Mouse (Mus musculus): ENCODE results near the gene Gstt3. TPM values are rescaled to one million over a fixed set of nuclear protein-coding genes. Genes with fewer than 3 reads are reported as not detected.
A peak's percentile ranks its signal among the peaks of the same experiment; 100 is the strongest.
"Not testable (repeated sequence)": the region's sequence is repeated elsewhere in the genome, so short reads cannot be mapped to it uniquely, and the experiment has no call there.

Gene Gstt3
- polyA plus RNA-seq, 1 experiment = 10.4 TPM

- DNase-seq (ENCODE audit: extremely low spot score in 1 of 2, low spot score in 1 of 2) = no peak
These were observed 4.2 kb upstream of the Gstt3 start for GRCm38 (mm10) chr10:75785442-75785841.

DNA sequence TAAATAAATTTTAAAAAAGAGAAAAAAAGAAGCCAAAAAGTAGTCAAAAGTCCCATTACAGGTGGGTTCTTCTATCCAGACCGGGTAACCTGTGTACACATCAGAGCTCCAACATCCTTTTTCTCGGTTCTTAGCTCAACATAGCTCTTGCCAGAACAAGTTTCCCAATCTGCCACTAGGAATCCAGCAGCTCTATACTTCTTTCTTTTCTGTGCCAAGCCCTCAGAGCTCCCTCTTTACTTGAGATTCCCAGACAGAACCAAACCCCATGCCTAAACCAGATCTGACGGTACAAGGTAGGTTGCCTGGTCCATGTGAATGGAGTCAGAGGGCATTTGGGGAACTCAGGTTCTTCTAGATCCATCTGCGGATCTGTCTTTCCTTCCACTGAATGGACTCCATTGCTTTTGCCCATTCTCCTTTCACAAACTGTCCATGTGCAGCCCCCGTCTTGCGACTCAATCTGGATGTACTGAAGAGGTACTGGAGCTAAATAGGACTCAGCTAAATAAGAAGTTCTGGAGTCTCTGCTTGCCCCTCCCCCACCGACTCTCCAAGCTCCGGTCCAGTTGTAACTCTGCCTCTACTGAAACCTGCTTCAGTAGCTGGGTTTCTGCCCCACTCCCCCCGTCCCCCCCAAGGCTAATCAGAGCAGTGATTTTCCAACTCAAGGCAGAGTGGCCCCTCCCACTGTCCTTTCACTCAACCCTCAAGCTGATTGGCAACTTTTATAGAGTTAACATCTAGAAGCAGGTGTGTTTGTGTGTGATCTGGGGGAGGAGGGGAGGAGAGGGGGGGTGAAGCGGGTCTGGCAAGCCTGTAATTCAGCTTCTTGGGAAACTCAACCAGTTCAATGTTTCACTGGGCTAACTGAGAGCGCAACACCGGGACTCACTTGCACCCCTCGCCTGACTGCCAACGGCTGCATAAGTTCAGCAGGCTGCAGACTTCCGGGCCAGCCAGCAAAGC lies 1.7 kb downstream of the Gstt3 start:
- no peak for DNase-seq (ENCODE audit: extremely low spot score in 1 of 2, low spot score in 1 of 2)

- no peak for DNase-seq (ENCODE audit: extremely low spot score in 1 of 2, low spot score in 1 of 2)
These were observed 3.3 kb downstream of the Gstt3 start for GRCm38 (mm10) chr10:75777885-75778284.

DNA sequence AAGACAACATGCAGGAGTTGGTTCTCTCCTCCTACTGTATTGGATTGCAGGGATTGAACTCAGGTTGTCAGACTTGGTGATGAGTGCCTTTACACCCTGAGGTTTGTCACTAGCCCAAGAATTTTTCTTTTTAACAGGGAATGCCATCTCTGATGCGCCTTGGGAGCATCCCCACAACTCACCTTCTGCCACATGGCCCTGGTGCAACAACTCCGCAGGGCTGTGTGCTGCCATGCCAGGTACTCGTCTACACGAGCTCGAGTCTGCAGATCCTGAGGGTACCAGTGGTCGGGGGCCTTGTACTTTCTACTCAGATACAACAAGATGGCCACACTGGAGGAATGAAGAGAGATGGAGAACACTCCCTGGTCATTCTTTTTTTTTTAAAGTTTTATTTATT lies 4.7 kb downstream of the Gstt3 start:
- DNase-seq (ENCODE audit: extremely low spot score in 1 of 2, low spot score in 1 of 2) = no peak

DNA sequence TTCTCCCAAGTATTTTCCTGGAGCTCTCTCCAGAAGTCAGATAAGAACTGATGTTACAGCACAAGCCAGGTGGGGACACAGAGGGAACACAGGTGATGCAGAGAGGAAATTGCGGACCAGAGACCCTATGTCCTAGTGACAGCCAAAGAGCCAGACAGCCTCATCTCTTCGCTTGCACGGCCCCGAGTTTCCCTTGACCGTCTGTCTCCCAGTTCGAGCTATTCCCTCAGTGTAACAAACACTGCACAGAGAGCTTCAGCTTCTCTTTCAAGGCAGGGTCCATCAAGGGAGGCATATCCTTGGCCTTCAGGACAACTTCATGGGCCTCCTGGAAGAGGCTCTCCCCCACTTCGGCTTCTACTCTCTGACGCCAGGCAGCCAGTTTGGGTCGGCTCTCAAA lies 6.6 kb downstream of the Gstt3 start:
- no peak for DNase-seq (ENCODE audit: extremely low spot score in 1 of 2, low spot score in 1 of 2)

DNA sequence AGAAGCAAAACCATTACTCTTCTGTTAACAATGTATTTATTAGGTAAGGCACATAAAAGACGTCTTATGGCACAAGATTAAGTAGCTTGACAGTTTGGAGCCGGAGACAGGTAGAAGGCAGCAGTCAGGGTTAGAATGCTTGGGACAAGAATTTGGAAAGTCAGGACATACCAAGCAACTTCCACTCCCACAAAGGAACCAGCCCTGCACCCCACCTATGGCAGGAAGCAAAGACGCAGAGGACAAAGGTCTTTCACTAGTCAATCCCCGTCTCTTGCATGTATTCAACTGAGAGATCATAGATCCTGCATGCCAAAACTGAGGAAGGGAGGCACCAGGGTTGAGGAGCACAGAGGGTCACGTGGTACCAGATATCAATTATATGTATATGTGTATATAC lies 7.1 kb downstream of the Gstt3 start:
- DNase-seq (ENCODE audit: extremely low spot score in 1 of 2, low spot score in 1 of 2) = no peak

GRCm38 (mm10) chr10:75772795-75773664 lies 8.2 kb downstream of the Gstt3 start, which contains the start of gene Ddt:
Ddt (minus strand) TSS chr10:75773414.
- DNase-seq (ENCODE audit: extremely low spot score in 1 of 2, low spot score in 1 of 2) = peak; percentile 82 to 86

- not testable (repeated sequence) for DNase-seq (ENCODE audit: extremely low spot score in 1 of 2, low spot score in 1 of 2)
These were observed 13.5 kb downstream of the Gstt3 start for GRCm38 (mm10) chr10:75767756-75768155.

GRCm38 (mm10) chr10:75766856-75767255 lies 14.4 kb downstream of the Gstt3 start:
- no peak for DNase-seq (ENCODE audit: extremely low spot score in 1 of 2, low spot score in 1 of 2)

GRCm38 (mm10) chr10:75764519-75765473 lies 16.4 kb downstream of the Gstt3 start:
- DNase-seq (ENCODE audit: extremely low spot score in 1 of 2, low spot score in 1 of 2) = peak in 1 of 2 experiments; percentile 70

DNA sequence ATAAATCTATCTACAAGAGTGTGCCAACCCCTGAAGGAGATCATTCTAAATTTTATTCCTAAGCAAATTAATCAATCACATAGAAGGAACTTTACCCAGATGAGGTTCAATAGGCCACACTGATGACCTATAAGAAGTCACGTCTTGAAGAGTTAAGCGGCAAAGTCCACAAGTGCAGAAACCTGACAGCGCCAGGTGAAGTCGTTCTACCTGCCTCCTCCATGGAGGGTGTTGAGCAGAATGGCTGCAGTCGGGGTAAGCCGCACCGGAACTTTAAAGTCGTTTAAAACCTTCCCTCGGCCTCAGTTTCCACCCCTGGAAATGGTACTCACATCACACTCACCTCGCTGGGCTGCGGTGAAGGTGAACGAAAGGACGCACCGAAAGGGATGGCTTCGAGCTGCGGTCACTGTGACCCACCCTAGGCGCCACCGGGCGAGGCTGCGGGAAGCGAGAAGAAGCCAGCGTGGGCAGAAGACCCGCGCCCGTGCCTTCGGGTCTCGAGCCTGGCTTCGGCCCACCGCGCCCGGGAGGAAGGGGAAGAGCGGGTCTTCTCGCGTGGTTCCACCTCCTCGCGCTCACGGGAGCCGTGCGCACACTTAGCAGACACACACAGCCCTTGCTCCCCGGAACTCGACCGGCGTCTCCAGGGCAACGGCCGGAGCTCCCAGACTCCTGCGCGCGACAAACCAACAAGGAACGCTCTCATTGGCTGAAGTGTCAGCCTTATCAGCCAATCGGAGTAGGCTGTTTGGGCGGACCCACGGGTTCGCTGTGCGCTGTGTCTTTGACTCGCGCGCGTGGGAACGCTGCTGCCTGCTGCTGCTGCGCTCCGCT lies 17.3 kb downstream of the Gstt3 start, which contains the start of gene Cabin1:
Gene Cabin1 (minus strand): TSS at position 660 of the 837 bp plus-strand sequence.
- DNase-seq (ENCODE audit: extremely low spot score in 1 of 2, low spot score in 1 of 2) = peak; percentile 96 to 99

DNA sequence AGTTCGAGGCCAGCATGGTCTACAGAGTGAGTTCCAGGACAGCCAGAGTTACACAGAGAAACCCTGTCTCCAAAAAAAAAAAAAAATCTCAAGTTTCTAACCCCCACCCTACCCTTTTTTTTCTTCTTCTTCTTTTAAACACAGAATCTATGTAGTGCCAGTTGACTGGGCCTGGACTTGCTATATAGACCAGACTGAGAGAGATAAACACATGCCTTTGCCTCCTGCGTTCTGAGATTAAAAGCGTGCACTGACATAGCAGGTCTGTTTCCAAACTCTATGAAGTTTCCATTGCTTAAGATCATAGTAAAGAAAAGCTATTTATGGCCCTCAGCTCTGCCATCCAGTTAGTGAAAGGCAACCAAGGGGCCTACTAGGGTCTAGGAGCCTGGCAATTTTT lies 18.8 kb downstream of the Gstt3 start:
- DNase-seq (ENCODE audit: extremely low spot score in 1 of 2, low spot score in 1 of 2) = no peak

GRCm38 (mm10) chr10:75760311-75760710 lies 20.9 kb downstream of the Gstt3 start:
- DNase-seq (ENCODE audit: extremely low spot score in 1 of 2, low spot score in 1 of 2) = no peak

DNA sequence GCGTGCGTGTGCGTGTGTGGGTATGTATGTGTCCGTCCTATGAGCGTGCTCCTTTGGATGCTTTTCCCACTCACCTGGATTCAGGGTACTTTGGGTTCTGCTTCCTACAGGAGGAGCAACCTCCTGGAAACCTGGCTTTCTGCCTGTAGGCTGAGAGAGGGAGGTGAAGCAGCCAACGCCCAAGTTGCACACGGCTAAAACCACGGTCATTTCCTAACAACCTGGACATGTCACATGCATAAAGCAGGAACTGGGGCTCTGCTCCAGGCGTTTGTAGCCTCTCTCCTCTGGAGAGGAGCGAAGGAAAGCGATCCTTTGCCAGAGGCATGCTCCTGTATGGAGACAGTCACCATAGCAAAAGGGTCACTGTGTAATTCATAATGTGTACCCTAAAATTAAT lies 24.5 kb downstream of the Gstt3 start:
- no peak for DNase-seq (ENCODE audit: extremely low spot score in 1 of 2, low spot score in 1 of 2)

GRCm38 (mm10) chr10:75744017-75744416 lies 37.2 kb downstream of the Gstt3 start:
- DNase-seq (ENCODE audit: extremely low spot score in 1 of 2, low spot score in 1 of 2) = peak; percentile 79 to 93

GRCm38 (mm10) chr10:75743369-75743768 lies 37.8 kb downstream of the Gstt3 start:
- peak; percentile 84 to 85 for DNase-seq (ENCODE audit: extremely low spot score in 1 of 2, low spot score in 1 of 2)

- no peak for DNase-seq (ENCODE audit: extremely low spot score in 1 of 2, low spot score in 1 of 2)
These were observed 40.3 kb downstream of the Gstt3 start for GRCm38 (mm10) chr10:75740866-75741265.

DNA sequence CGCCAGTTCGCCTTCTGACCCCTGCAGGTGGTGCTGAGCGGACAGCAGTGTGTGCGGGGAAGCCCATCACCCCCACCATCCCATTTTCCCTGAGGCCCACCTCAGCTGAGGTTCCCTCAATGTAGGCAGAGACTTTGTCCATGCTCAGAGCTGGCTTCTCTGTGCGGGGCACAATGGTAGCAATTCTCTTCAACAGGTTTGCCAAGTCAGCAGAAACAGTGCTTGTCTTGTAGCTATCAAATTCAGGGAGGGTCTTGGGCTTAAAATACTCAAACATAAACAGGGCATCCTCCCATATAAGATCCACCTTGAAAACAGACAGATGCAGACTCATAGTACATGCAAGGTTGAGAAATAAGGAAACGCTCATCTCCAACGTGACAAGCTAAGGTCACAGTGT lies 55.8 kb downstream of the Gstt3 start:
- no peak for DNase-seq (ENCODE audit: extremely low spot score in 1 of 2, low spot score in 1 of 2)
